Mouse (Mus musculus): ENCODE measurements around the gene Eif2b1.
"Not testable (repeated sequence)": the region's sequence is repeated elsewhere in the genome, so short reads cannot be mapped to it uniquely, and the experiment has no call there.

The Eif2b1 gene

DNA sequence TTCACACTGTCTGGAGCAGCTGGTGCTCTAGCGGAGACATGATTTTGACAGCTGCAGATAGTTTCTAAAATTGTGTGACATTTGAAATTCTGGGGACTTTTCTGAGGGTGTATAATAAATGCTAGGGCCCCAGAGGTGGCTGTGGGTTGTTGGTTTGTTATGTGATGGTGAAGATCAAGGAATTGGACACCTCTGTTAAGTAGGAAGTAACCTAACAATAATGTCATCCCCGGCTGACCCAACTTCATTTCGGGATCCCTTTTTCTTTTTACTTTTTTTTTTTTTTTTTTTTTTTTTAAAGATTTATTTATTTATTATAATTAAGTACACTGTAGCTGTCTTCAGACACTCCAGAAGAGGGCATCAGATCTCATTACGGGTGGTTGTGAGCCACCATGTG is 28.2 kb downstream of the Eif2b1 start:
- in situ Hi-C loops (cut with MseI, MboI): not testable (repeated sequence)

DNA sequence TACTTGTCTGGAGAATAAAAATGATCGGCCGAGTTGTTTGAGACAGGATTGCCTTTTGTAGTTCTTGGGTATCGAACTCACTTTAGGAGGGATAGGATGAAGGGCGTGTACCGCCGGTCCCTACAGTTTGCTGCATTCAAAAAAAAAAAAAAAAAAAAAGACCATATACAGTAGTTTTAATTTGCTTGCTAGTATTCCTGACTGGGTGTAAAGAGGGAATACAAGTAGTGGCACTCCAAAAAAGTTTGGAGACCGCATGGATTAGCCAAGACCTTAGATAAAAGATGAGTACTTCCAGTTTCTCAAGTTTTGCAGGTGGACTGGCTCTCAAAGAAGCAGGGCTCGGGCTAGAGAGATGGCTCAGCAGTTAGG is 37.3 kb downstream of the Eif2b1 start:
- in situ Hi-C loops (cut with MseI, MboI): no loop called here

DNA sequence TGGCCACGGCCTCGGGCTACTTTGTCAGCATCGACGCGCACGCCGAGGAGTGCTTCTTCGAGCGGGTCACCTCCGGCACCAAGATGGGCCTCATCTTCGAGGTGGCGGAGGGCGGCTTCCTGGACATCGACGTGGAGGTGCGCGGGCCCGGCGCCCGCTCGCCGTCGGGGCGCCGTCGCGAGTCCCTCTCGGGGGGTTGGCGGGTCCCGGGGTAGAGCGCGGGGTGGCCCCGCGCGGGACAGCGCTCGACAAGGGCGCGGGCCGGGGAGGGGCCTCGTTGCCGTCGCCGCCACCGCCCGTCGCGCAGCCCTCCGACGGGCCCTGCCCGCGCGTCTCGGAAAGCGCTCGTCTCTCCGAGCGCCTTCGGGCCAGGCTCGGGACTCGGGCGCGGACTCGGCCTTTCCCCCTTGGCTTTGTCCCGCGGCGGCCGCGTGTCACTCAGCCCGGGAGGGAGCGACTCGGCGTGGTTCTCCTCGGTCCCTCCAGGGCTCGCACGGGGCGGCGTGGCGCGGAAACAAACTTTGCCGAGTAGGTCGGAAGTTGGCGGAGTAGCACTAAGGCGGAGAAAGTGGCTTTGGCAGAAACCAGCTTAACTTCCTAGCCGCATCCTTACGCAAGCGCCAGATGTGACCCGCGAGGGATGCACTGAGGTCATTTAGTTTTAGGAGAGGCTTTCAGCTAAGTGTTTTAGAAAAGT is 37.9 kb downstream of the Eif2b1 start:
- in situ Hi-C loops (cut with MseI, MboI): no loop called here

DNA sequence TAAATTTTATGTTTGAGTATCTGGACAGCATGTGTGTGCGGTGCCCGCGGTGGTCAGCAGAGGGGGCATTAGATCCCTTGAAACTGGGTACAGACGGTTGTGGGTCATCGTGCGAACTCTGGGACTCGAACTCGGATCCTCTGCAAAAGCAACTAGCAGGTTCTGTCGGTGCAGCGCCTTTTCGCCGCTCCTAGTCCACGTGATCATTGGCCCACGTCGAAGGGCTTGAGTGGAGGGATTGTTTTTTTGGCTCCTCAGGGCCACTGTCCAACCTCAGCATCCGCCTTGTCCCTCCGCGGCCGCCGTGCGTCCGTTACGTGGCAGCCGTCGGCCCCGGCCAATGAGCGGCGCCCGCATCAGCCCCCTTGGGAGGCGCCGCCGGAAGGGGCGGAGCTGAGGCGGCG is 38.5 kb downstream of the Eif2b1 start, which contains the start of gene Tmed2:
Tmed2 (plus strand) TSS at position 313 of the 404 bp plus-strand sequence.
- in situ Hi-C loops (cut with MseI, MboI): no loop called here

DNA sequence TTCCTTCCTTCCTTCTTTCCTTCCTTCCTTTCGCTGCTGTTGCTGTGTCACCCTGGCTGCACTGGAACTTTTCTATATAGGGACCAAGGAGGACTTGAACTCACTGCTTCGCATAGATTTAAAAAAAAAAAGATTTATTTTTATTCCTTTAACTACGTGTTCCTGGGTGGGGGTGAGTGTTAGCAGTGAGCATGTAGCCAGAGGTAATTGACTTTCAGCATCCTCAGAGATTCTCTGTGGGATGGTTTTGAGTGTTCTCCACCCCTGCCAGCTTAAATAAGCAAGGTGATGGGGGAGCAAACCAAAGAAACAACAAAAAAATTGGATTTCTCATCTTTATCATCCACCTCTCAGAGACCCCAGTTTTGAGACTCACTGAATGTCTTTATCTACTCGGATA is 39.0 kb downstream of the Eif2b1 start:
- in situ Hi-C loops (cut with MseI, MboI): loop anchor here in 1 of 2 experiments (10.0 kb wide), 1 partner anchor 105 kb away; the partner anchor contains the start of gene Kmt5a

DNA sequence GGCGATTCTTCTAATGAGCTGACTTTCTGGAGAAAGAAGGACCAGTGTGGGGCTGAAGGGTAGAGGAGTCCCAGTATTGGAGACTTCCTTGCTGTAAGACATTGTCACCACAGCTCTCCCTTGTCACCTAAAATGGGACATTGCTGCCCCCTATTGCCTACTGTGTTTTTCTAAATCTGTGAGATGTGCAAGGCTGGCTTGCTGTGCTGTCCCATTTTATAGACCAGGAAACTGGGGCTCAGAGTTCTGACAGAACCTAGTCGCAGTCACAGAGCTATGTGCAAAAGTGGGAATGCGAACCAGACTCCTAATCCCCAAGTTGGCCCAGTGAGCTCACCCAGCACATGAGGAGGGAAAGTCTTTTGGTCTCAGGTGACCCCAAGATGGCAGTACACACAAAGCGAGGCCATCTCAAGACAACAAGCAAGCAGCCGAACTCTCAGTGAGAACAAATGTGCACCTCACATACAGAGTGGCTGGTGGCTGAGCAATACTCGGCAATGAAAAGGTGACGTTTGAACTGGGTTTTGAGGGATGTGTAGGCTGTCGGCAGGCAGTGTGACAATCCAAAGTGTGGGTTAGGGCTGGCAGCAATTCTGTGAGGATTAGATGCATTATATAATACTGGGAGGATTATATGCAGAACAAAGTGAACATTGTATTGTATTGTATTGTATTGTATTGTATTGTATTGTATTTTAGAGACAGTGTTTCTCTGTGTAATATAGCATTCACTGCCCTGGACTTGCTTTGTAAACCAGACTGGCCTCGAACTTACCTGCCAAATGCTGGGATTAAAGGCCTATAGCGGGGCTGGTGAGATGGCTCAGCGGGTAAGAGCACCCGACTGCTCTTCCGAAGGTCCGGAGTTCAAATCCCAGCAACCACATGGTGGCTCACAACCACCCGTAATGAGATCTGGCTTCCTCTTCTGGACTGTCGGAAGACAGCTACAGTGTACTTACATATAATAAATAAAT is 39.8 kb downstream of the Eif2b1 start:
- in situ Hi-C loops (cut with MseI, MboI): loop anchor here in 1 of 2 experiments (10.0 kb wide), 1 partner anchor 104 kb away; the partner anchor contains the start of gene Kmt5a

DNA sequence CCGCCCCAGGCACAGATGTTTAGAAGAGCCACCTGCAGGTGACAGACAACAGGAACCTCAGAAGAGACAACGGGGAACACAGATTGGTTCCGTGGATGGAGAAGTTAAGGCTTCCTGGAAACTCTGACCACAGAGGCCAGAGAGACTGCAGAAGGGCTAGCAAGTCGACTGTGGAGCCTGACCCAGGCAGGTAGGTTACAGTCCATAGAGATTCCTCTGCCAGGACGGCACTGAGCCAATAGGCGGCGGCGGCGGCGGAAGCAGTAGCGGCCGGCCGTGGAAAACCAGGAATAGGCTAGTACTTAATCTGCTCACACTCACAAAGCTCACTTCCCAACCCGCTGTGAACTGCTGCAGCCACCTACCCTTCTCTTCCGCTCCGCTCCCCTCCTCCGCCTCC is 42.2 kb downstream of the Eif2b1 start:
- in situ Hi-C loops (cut with MseI, MboI): loop anchor here in 1 of 2 experiments (10.0 kb wide), 1 partner anchor 102 kb away; the partner anchor contains the start of gene Kmt5a

DNA sequence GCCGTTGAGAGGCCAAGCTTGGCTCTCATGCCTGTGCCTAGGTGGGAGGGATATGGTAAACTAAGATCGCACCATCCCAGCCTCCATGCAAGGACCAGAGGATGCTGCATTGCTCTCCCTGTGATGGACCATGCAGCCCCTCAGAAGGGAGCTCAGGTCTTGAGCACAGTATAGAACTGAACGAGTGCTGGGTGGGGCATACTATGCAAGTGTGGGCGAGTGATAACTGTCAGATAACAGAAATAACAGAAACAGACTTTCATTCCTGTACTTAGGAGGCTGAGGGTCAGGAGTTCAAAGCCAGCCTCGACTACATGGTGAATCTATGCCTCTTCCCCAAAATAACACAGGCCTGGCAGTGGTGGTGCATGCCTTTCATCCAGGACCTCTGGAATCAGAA is 43.9 kb downstream of the Eif2b1 start:
- in situ Hi-C loops (cut with MseI, MboI): loop anchor here in 1 of 2 experiments (10.0 kb wide), 1 partner anchor 100 kb away; the partner anchor contains the start of gene Kmt5a

DNA sequence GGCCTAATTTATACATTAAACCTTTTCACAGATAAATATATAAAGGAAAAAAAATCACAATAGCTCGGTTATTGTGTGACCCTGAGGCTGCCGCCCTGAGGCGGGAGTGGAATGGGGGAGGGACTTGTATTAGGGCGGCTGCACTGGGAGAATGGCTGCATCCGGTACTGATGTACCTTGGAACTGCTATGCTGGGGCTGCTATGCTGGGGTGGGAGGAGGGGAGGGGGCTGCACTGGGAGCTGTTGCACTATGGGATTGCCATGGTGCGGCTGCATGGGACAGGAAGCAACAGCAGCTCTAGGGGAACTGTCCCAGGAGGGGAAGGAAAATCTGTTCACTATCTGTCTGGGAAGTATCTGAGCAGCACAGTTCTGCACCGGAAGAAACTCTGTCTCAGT is 46.5 kb downstream of the Eif2b1 start:
- in situ Hi-C loops (cut with MseI, MboI): loop anchor here (5.0 to 10.0 kb wide), 2 partner anchors 98 to 100 kb away; partner anchors contain the start of gene Kmt5a (in 1 of the 2)

DNA sequence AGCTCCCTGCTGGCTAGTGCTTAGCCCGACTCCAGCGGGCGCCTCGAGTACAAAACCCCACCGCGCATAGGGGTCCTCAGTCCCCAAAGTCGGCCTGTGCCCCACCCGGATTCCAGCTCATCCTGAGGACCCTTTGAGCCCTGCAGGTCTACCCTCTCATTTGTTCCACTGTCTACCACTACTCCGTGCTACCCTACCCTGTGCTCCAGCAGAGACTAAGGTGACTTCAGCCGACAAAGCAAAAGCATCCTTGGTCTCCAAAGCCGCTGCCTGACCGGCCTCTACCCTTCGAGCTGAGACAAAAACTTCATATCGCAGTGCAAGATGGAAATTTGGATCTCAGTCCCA is 47.4 kb downstream of the Eif2b1 start:
- in situ Hi-C loops (cut with MseI, MboI): loop anchor here (5.0 to 10.0 kb wide), 2 partner anchors 97 to 99 kb away; partner anchors contain the start of gene Kmt5a (in 1 of the 2)

DNA sequence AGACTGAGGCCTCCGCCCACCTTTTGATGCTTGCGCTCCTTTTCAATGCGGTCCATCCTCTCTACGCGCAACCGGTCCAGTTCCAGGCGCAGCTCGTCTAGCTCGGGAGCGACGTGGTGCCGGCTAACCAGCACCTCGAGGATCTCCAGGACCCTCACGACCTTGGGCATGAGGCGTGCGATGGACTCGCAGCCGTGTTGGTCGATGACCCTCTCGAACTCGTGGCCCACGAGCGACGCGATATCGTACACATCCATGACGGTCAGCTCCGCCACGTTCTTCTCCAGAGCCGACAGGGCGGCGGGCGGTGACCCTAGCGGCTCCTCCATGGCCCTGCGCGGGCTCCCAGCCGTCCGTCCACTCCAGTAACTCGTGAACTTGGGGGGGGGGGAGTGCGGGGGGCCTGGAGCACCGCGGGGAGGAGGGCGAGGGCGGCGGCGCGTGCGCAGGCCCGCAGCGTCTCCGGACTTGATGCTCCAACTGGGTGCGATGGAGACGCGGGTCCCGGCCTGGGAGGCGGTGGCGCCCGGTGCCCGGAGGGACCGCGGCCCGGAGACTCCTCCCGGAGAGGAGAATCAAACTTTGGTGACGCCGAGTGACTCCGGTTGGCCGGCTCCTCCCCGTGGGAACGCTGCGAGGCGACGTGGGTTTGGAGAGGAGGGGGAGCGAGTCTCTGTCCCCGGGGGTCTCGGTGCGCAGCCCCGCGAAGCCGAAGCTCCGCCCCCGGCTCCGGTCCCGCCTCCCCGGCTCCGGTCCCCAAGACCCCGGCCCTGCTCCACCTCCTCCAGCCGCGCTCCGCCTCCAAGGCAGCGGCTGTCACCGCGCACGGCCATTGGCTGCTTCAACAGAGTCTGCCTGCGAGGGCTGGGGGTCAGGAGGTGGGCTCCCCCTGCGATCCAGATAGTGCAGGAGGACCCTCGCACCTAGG is 48.0 kb downstream of the Eif2b1 start, which contains the start of gene Rilpl1:
Rilpl1 (minus strand) TSS at position 737 of the 928 bp plus-strand sequence.
- in situ Hi-C loops (cut with MseI, MboI): loop anchor here (5.0 to 10.0 kb wide), 2 partner anchors 96 to 99 kb away; partner anchors contain the start of gene Kmt5a (in 1 of the 2)

DNA sequence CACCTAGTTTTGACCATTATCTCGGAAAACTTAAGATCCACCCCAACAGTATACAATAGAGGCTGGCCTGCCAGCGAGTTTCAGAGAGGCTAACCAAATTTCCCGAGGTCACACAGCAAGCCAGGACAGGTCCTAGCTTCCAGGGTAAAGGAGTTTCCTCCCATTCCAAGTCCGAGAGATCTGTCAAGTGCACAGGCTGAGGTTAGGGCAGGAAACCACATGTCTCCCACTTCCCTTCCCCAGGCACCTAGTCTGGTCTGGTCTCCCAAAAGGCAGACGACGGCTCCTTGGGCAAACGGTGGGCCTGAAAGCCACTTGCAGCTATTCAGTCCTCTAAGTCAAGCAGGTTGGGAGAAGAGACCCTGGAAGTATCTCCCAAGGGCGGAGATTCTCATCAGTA is 49.2 kb downstream of the Eif2b1 start:
- in situ Hi-C loops (cut with MseI, MboI): loop anchor here (5.0 to 10.0 kb wide), 2 partner anchors 95 to 97 kb away; partner anchors contain the start of gene Kmt5a (in 1 of the 2)

DNA sequence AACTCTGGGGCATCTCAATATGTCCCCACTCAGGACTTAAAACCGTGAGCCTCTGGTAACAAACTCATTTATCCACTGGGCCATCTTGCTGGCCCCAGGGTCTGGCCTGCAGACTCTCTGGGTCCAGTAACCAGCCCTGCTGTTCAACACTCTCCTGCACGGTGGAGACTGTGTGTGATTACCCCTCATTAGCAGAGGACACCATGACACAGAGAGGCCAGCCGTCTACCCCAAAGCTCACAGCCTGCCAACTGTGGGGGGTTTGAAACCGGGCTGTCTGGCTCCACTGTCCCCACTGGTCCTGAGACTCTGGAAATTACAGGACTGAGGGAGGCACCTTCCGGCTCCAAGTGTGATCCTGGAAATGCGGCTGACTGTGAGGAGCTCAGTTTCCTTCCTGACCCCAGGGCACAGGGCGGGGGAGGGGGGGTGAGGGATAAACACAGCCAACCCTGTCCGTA is 49.7 kb downstream of the Eif2b1 start:
- in situ Hi-C loops (cut with MseI, MboI): no loop called here

DNA sequence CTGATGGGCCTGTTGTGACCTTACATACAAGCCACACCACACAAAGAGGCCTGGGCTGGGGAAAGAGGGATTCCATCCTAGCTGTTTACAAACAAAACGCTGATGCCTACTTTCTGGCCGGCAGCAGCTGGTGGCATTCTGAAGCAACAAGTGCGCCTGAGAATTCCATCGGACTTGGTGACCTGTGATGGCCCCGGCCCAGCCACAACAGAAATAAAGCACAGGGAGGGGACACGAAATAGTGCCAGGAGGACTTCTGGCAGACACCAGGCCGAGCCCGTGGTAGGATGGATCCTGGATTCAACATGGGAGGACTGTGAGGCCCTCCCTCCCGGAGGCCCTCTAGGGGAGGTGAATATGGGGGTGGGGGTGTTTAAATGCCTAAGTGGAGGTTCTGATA is 50.1 kb downstream of the Eif2b1 start:
- in situ Hi-C loops (cut with MseI, MboI): no loop called here

DNA sequence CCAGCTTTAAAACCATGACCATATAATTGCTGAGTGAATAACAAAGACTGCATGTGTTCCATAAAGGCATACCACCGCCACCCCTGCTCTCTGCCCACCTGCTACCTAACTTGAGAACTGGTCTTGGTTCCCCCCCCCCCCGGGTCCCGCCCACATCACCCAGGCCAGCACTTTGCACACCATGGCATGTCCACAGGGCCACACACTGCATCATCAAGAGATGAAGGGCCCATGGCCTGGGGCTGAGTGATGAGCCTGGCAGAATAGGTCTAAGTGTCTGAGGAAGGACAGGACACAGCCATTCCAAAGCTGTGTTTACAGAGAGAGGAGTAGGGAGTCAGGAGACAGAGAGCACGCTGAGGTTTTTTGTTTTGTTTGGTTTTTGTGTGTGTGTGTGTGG is 50.6 kb downstream of the Eif2b1 start:
- in situ Hi-C loops (cut with MseI, MboI): no loop called here

DNA sequence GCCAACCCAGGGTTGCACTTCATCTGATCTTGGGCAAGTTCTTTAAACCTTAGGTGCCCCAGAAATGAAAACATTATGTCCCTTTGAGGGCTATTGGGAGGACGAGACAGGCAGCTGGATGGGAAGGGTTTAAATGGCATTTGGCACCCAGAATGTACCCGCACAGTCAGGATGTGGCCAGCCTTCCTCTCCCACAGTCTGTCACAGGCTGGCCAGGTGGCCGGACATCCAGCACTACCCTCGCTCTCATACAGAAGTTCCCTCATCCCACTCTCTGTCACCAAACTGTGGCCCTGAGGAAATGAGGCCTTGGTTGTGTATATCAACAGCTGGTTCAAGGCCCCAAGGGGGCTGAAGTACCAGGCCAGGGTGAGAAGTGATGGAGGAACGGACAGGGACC is 54.0 kb downstream of the Eif2b1 start:
- in situ Hi-C loops (cut with MseI, MboI): no loop called here

DNA sequence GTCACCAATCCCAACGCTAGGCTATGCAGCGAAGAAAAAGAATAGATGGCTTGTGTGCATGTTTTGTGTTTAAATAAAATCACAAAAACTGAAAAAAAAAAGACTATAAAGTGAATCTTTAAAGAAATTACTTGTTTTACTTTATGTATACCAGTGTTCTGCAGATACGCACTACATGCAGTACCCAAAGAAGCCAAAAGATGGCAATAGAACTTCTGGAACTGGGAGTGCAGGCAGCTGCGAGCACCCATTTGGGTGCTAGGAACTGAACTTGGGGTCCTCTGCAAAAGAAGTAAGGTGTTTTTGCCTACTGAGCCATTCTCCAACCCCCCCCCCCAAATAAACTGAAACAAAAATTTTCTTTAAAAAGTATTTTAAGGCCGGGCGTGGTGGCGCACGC is 55.9 kb downstream of the Eif2b1 start:
- in situ Hi-C loops (cut with MseI, MboI): no loop called here

DNA sequence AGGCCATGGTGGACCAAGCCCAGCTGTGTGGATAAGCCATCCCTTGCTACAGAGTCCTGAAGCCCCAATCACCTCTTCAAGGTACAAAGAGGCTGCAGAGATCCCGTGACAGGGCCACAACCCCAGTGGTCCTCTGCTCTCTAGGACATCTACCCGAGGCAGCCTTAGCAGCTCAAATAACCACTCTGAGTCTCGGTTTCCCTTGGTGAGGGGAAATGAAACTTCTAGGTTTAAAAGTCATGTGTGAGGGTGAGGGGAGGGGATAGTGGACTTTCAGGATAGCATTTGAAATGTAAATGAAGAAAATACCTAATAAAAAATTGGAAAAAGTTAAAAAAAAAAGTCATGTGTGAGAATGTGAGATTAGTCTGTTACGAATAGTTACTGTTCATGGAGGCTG is 57.3 kb downstream of the Eif2b1 start:
- in situ Hi-C loops (cut with MseI, MboI): no loop called here
